Mouse (Mus musculus): ENCODE measurements at regions not wholly inside any gene's neighbourhood (a gene's known extent, or its start where the extent isn't known, plus 50 kb on each side); places are given as distances from the start of the nearest gene placed in this dataset.

- WGBS = 86% methylated on average over 6 of the region's 6 CpGs
These were observed 86.4 kb upstream of the Egr2 start for GRCm38 (mm10) chr10:67448875-67449274.

DNA sequence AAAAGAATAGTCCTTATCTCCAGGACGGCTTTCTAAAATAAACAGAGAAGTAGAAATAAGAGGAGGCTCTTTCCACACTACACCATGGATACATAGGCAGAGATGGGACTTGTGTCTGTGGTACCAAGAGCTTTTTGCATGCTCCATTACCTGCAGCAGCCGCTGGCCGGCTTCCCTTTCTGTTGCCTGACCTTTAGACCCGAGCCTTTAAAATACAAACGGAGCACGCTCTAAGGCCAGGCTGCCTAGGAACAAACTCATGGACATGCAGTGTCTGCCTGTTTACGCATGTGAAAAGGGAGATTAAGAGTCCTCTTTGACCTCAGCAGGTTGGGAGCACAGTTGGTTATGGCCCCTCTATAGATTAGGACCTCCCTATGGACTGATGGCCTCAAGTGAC is 81.1 kb upstream of the Egr2 start:
- no peak for DNase-seq (ENCODE audit: low spot score)
- H3K9ac ChIP-seq (ENCODE audit: low read length) = no peak overlapping the region
- no peak overlapping the region for H3K4me2 ChIP-seq (ENCODE audit: low read depth, severe bottlenecking)
- H3K27me3 ChIP-seq (ENCODE audit: control insufficient read depth, insufficient read depth, low read length) = no peaks in the 10 kb centered on the region
- no peak for ATAC-seq (ENCODE audit: insufficient number of reproducible peaks, low FRiP score, low TSS enrichment, low read depth)
- H3K9me3 ChIP-seq (ENCODE audit: control insufficient read depth, low read length) = 0 out of 2 replicates have a peak, but pooled peaks cover 3% of the 10 kb centered on the region
- H3K4me1 ChIP-seq (ENCODE audit: control insufficient read depth, insufficient read depth, low read length) = 0 out of 2 replicates have a peak, but pooled peaks cover 1% of the 10 kb centered on the region
- WGBS = 75% methylated on average over 7 of the region's 7 CpGs
- no peaks in the 10 kb centered on the region for H3K36me3 ChIP-seq (ENCODE audit: control insufficient read depth, insufficient read depth, low read length)
- no peak overlapping the region for H3K27ac ChIP-seq (replicated peaks; ENCODE audit: low read depth, low read length)
- no peak overlapping the region for H3K4me3 ChIP-seq (ENCODE audit: low read depth, low read length)

More at GRCm38 (mm10) chr10:67448875-67449274, 86.4 kb upstream of the Egr2 start:
- H3K27ac ChIP-seq (replicated peaks; ENCODE audit: low read depth, low read length) = no peak overlapping the region
- DNase-seq (ENCODE audit: low spot score) (no peak), ATAC-seq (ENCODE audit: insufficient number of reproducible peaks, low FRiP score, low TSS enrichment, low read depth) (no peak)
- no peak overlapping the region for H3K9ac ChIP-seq (ENCODE audit: low read length)
- H3K4me2 ChIP-seq (ENCODE audit: low read depth, severe bottlenecking) = no peak overlapping the region
- no peaks in the 10 kb centered on the region for H3K27me3 ChIP-seq (ENCODE audit: control insufficient read depth, insufficient read depth, low read length)
- no peaks in the 10 kb centered on the region for H3K36me3 ChIP-seq (ENCODE audit: control insufficient read depth, insufficient read depth, low read length)
- no peaks in the 10 kb centered on the region for H3K9me3 ChIP-seq (ENCODE audit: control insufficient read depth, low read length)
- H3K4me3 ChIP-seq (ENCODE audit: low read depth, low read length) = no peak overlapping the region
- H3K4me1 ChIP-seq (ENCODE audit: control insufficient read depth, insufficient read depth, low read length) = no peaks in the 10 kb centered on the region

GRCm38 (mm10) chr10:67458447-67459272 is 76.6 kb upstream of the Egr2 start:
- 0 out of 2 replicates have a peak, but pooled peaks cover 2% of the 10 kb centered on the region for H3K4me1 ChIP-seq (ENCODE audit: control insufficient read depth, insufficient read depth, low read length)
- DNase-seq (ENCODE audit: low spot score) = peak; percentile 51
- no peaks in the 10 kb centered on the region for H3K36me3 ChIP-seq (ENCODE audit: control insufficient read depth, insufficient read depth, low read length)
- no peak for ATAC-seq (ENCODE audit: insufficient number of reproducible peaks, low FRiP score, low TSS enrichment, low read depth)
- H3K9ac ChIP-seq (ENCODE audit: low read length) = no peak overlapping the region
- no peak overlapping the region for H3K4me2 ChIP-seq (ENCODE audit: low read depth, severe bottlenecking)
- WGBS = 40% methylated on average over 22 of the region's 22 CpGs
- H3K27me3 ChIP-seq (ENCODE audit: control insufficient read depth, insufficient read depth, low read length) = no peaks in the 10 kb centered on the region
- H3K9me3 ChIP-seq (ENCODE audit: control insufficient read depth, low read length) = 0 out of 2 replicates have a peak, but pooled peaks cover 3% of the 10 kb centered on the region
- no peak overlapping the region for H3K4me3 ChIP-seq (ENCODE audit: low read depth, low read length)
- H3K27ac ChIP-seq (replicated peaks; ENCODE audit: low read depth, low read length) = 0 out of 2 replicates have a peak overlapping the region, but pooled peaks have one; percentile 36

- ATAC-seq (ENCODE audit: insufficient number of reproducible peaks, low FRiP score, low TSS enrichment, low read depth) = no peak
- Histone ChIP-seq H3K36me3 (ENCODE audit: control insufficient read depth, insufficient read depth, low read length) (no peaks in the 10 kb centered on the region), H3K9ac (ENCODE audit: low read length) (no peak overlapping the region), H3K27ac (replicated peaks; ENCODE audit: low read depth, low read length) (no peak overlapping the region), H3K4me2 (ENCODE audit: low read depth, severe bottlenecking) (no peak overlapping the region), H3K27me3 (ENCODE audit: control insufficient read depth, insufficient read depth, low read length) (no peaks in the 10 kb centered on the region), H3K4me1 (ENCODE audit: control insufficient read depth, insufficient read depth, low read length) (0 out of 2 replicates have a peak, but pooled peaks cover 2% of the 10 kb centered on the region), H3K4me3 (ENCODE audit: low read depth, low read length) (no peak overlapping the region), H3K9me3 (ENCODE audit: control insufficient read depth, low read length) (0 out of 2 replicates have a peak, but pooled peaks cover 3% of the 10 kb centered on the region)
- WGBS = 76% methylated on average over 1 of the region's 1 CpGs
- no peak for DNase-seq (ENCODE audit: low spot score)
These were observed 74.0 kb upstream of the Egr2 start for GRCm38 (mm10) chr10:67461321-67461720.

GRCm38 (mm10) chr10:67461862-67462261 is 73.4 kb upstream of the Egr2 start:
- Histone ChIP-seq H3K9ac (ENCODE audit: low read length) (no peak overlapping the region), H3K27me3 (ENCODE audit: control insufficient read depth, insufficient read depth, low read length) (no peaks in the 10 kb centered on the region), H3K27ac (replicated peaks; ENCODE audit: low read depth, low read length) (no peak overlapping the region), H3K4me2 (ENCODE audit: low read depth, severe bottlenecking) (no peak overlapping the region), H3K4me3 (ENCODE audit: low read depth, low read length) (no peak overlapping the region), H3K36me3 (ENCODE audit: control insufficient read depth, insufficient read depth, low read length) (no peaks in the 10 kb centered on the region), H3K4me1 (ENCODE audit: control insufficient read depth, insufficient read depth, low read length) (0 out of 2 replicates have a peak, but pooled peaks cover 2% of the 10 kb centered on the region), H3K9me3 (ENCODE audit: control insufficient read depth, low read length) (0 out of 2 replicates have a peak, but pooled peaks cover 3% of the 10 kb centered on the region)
- DNase-seq (ENCODE audit: low spot score) (no peak), ATAC-seq (ENCODE audit: insufficient number of reproducible peaks, low FRiP score, low TSS enrichment, low read depth) (no peak)
- 29% methylated on average over 1 of the region's 1 CpGs for WGBS

DNA sequence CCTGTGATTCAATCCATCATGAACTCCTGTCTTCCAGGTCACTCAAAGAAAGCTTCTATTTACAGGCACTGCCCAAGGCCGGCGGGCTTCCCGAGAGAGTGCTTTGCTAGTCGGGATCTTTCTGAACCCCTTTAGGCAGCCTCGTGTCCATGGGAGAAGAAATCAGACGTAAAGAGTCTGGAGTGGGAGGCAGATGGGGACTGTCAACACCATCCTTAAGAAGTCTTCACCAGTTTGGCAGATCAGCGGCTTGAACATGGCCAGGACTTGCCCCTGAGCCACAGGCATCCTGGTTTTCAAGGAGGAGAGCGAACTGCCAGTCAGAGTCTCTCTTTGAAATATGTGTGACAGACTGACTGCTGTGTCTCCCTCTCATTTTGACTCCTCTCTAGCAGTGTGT is 66.6 kb upstream of the Egr2 start:
- Histone ChIP-seq H3K27ac (replicated peaks; ENCODE audit: low read depth, low read length) (no peak overlapping the region), H3K36me3 (ENCODE audit: control insufficient read depth, insufficient read depth, low read length) (no peaks in the 10 kb centered on the region), H3K27me3 (ENCODE audit: control insufficient read depth, insufficient read depth, low read length) (no peaks in the 10 kb centered on the region), H3K4me2 (ENCODE audit: low read depth, severe bottlenecking) (no peak overlapping the region), H3K4me3 (ENCODE audit: low read depth, low read length) (no peak overlapping the region), H3K4me1 (ENCODE audit: control insufficient read depth, insufficient read depth, low read length) (no peaks in the 10 kb centered on the region), H3K9me3 (ENCODE audit: control insufficient read depth, low read length) (no peaks in the 10 kb centered on the region), H3K9ac (ENCODE audit: low read length) (no peak overlapping the region)
- ATAC-seq (ENCODE audit: insufficient number of reproducible peaks, low FRiP score, low TSS enrichment, low read depth) (no peak), DNase-seq (ENCODE audit: low spot score) (no peak)
- WGBS = 73% methylated on average over 8 of the region's 8 CpGs

GRCm38 (mm10) chr10:67473016-67473415 is 62.3 kb upstream of the Egr2 start:
- no peaks in the 10 kb centered on the region for H3K27me3 ChIP-seq (ENCODE audit: control insufficient read depth, insufficient read depth, low read length)
- H3K9ac ChIP-seq (ENCODE audit: low read length) = no peak overlapping the region
- DNase-seq (ENCODE audit: low spot score) (no peak), ATAC-seq (ENCODE audit: insufficient number of reproducible peaks, low FRiP score, low TSS enrichment, low read depth) (no peak)
- no peaks in the 10 kb centered on the region for H3K4me1 ChIP-seq (ENCODE audit: control insufficient read depth, insufficient read depth, low read length)
- no peak overlapping the region for H3K4me2 ChIP-seq (ENCODE audit: low read depth, severe bottlenecking)
- WGBS = 85% methylated on average over 6 of the region's 6 CpGs
- H3K9me3 ChIP-seq (ENCODE audit: control insufficient read depth, low read length) = no peaks in the 10 kb centered on the region
- no peak overlapping the region for H3K4me3 ChIP-seq (ENCODE audit: low read depth, low read length)
- no peak overlapping the region for H3K27ac ChIP-seq (replicated peaks; ENCODE audit: low read depth, low read length)
- no peaks in the 10 kb centered on the region for H3K36me3 ChIP-seq (ENCODE audit: control insufficient read depth, insufficient read depth, low read length)

DNA sequence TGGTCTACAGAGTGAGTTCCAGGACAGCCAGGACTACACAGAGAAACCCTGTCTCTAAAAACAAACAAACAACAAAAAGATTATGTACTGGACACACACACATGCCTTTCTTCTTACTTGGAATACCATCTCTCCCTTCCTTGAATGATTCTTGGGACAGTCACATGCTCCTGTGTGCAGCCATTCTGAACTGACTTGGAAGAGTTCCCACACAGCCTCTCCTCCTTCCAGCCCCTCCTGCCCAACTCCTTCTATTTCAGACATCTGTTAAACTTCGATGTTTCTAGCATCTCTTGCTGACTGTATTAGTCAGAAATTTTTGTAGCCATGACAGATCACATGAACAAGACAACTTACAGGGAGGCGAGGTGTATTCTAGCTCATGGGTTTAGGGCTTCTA is 60.9 kb upstream of the Egr2 start:
- Histone ChIP-seq H3K36me3 (ENCODE audit: control insufficient read depth, insufficient read depth, low read length) (no peaks in the 10 kb centered on the region), H3K4me1 (ENCODE audit: control insufficient read depth, insufficient read depth, low read length) (no peaks in the 10 kb centered on the region), H3K4me3 (ENCODE audit: low read depth, low read length) (no peak overlapping the region), H3K27ac (replicated peaks; ENCODE audit: low read depth, low read length) (no peak overlapping the region), H3K9me3 (ENCODE audit: control insufficient read depth, low read length) (no peaks in the 10 kb centered on the region), H3K9ac (ENCODE audit: low read length) (no peak overlapping the region), H3K4me2 (ENCODE audit: low read depth, severe bottlenecking) (no peak overlapping the region), H3K27me3 (ENCODE audit: control insufficient read depth, insufficient read depth, low read length) (no peaks in the 10 kb centered on the region)
- DNase-seq (ENCODE audit: low spot score) (no peak), ATAC-seq (ENCODE audit: insufficient number of reproducible peaks, low FRiP score, low TSS enrichment, low read depth) (no peak)
- 81% methylated on average over 2 of the region's 2 CpGs for WGBS
